Mouse (Mus musculus) spleen, postnatal 10 days (tissue): ENCODE results near the gene Mettl16.
A peak's percentile ranks its signal among the peaks of the same experiment; 100 is the strongest.

ENCODE experiments used
- DNase-seq, 2 experiments: peaks; one replicate each; pipeline ENCODE4 v3.0.0; 2021 to 2022; ENCODE audit warnings: low spot score in 2 of 2

Mettl16 gene

GRCm38 (mm10) chr11:74831606-74832451, 61.2 kb downstream of the Mettl16 start:
- DNase-seq, result peak; percentile 98 to 99

GRCm38 (mm10) chr11:74832503-74833143, 62.0 kb downstream of the Mettl16 start:
- peak; percentile 56 to 77 for DNase-seq

GRCm38 (mm10) chr11:74833536-74834358, 63.1 kb downstream of the Mettl16 start:
- no peak for DNase-seq

- DNase-seq, result no peak
Observed at GRCm38 (mm10) chr11:74834359-74834638, 63.7 kb downstream of the Mettl16 start.

- no peak for DNase-seq
Observed at GRCm38 (mm10) chr11:74834650-74835277, 64.1 kb downstream of the Mettl16 start.

GRCm38 (mm10) chr11:74835593-74836224, 65.1 kb downstream of the Mettl16 start:
- no peak for DNase-seq

GRCm38 (mm10) chr11:74836225-74837055, 65.8 kb downstream of the Mettl16 start:
- no peak for DNase-seq

DNA sequence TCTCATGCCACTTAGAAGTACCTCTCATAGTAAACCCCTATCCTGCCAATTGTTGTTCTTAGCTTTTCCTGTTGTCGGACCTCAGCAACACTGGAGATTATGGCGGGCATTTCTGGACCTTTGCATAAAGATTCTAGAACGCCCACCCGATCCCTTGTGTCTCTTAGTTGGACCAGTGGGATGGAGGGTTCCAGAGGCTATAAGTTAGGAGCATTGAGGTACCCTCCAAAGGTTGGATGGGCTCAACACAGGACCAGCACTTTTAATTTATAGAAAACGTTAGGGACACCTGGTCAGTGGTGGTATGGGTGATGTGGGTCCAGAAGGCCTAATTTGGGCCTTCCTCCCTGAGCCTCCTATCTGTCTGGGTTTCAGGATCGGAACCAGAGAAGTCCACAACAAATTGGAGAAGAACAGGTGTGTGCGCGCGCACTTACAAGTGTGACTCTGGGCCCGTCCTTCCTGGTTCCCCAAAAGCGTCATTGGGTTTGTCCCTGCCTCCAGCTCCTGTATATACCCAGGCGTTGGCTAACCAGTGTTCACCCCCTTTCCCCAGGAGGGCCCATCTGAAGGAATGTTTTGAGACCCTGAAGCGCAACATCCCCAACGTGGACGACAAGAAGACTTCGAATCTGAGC, 66.5 kb downstream of the Mettl16 start:
- no peak for DNase-seq

DNA sequence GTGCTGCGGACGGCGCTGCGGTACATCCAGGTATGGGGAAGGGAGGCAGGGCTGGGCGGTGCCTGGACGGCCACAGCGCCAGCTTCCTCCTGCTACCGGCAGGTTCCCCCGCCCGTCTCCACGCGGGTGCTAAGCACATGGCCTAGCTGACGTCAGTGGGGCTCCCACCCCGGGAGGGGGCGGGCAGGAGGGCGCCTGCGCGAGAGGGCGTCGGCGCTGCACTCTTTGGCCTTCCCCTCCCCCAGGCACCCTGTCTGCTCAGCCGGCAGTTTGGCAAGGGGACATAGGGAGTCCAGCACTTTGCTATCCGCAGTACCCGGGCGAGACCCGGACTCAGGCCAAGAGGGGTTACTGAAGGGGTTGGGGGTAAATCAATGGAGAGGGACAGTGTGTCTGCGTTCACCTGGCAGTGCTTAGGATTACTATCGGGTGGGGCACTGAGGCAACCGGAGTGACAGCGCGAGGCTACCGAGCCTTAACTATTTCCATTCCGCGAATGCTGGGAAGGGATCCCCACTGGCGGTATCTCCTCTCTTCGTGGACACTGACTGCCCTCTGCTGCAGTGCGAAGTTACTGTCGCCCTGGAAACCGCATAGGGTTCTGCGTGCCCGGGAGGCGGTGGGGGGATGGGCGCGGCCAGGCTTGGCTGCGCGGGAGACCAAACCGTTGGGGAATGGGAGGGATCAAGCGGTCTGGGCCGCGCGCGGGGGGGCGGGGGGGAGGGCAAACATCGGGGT, 67.2 kb downstream of the Mettl16 start:
- peak; percentile 91 to 95 for DNase-seq

GRCm38 (mm10) chr11:74838441-74838840, 67.8 kb downstream of the Mettl16 start:
- peak in 1 of 2 experiments; percentile 96 for DNase-seq

- peak; percentile 48 to 75 for DNase-seq
Observed at GRCm38 (mm10) chr11:74838971-74839370, 68.3 kb downstream of the Mettl16 start.

- DNase-seq, result no peak
Observed at GRCm38 (mm10) chr11:74839860-74840715, 69.5 kb downstream of the Mettl16 start.

DNA sequence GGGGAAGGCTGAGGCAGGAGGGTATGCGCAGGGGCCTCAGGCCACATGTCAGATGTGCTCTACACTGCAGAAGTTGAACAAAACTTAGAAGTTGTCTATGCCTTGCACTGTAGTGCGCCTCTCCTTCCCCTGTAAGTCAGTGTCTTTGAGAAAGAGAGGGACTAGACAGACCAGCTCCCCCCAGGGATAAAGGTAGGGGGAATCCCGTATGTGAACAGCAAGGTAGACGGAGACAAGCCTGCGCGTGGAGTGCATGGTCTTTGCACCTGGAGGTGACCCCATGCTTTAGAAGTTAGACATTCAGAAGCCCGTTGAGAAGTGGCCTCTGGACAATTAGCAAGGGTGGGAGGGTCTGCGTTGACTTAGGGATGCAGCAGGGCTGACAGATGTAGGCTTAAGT, 70.1 kb downstream of the Mettl16 start:
- no peak for DNase-seq

DNA sequence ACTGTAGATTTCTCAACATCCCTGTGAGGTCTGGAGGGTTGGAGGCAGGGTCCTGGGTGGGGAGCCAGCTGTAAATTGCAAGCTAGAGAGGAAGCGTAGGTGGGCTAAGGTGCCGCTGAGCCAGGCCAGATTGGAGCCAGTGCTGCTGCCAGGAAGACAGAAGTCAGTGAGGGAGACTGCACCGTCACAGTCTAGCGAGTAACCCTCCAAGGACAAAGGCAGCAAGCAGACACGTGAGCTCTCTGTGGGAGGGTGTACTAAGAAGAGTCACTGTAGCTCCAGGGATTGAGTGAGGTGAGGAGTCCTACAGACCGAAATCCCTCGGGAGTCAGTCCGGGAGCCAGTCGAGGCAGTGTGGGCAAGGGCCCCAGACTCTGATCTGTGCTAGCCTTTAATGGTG, 70.7 kb downstream of the Mettl16 start:
- no peak for DNase-seq

- DNase-seq, result no peak
Observed at GRCm38 (mm10) chr11:74842045-74842444, 71.4 kb downstream of the Mettl16 start.

GRCm38 (mm10) chr11:74842656-74843434, 72.2 kb downstream of the Mettl16 start:
- no peak for DNase-seq

DNA sequence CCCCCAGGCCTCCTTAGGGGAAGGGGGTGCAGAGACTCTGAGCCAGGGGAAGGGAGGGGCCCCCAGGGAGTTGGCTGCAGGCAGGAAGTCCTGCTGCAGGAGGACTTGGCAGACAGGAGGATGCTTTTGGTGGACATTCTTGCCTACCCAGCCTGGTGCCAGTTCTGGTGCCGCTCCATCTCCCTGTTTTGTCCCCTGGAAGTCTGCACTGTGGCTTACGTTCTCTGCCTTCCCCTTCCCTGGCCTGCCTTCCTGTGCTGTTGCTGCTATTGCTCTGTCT, 72.7 kb downstream of the Mettl16 start:
- DNase-seq, result no peak

DNA sequence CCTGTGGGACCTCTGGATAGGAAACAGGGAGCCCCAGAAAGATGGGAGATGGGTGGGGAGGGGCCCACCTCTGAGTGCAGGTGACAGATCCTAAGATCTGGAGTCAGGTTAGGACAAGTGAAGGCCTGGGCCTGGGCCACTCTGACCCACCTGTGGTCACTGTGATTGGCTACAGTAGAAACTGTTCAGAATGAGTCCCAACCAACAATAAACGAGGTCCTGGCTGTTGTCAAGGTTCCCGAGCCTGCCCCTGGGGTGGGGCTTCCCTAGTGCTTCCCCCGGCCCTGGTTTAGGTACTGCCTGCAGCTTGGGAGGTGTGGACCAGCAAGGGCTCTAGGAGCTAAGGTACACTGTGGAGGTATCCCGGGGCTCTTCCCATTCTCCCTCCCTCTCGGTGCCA, 73.1 kb downstream of the Mettl16 start:
- no peak for DNase-seq
